Mouse (Mus musculus): ENCODE results near the gene Dhps. TPM values are rescaled to one million over a fixed set of nuclear protein-coding genes. Genes with fewer than 3 reads are reported as not detected.

The Dhps gene
- polyA plus RNA-seq (2015; fragmentation: Illumina TruSeq; extraction: RNeasy Lipid Tissue Mini Kit (QIAGEN cat#74804); ENCODE audit: low read depth, low replicate concordance), result 80.6 TPM

GRCm38 (mm10) chr8:85071514-85072281, at the start of gene Dhps:
Gene Dhps (plus strand): TSS chr8:85071757.

DNA sequence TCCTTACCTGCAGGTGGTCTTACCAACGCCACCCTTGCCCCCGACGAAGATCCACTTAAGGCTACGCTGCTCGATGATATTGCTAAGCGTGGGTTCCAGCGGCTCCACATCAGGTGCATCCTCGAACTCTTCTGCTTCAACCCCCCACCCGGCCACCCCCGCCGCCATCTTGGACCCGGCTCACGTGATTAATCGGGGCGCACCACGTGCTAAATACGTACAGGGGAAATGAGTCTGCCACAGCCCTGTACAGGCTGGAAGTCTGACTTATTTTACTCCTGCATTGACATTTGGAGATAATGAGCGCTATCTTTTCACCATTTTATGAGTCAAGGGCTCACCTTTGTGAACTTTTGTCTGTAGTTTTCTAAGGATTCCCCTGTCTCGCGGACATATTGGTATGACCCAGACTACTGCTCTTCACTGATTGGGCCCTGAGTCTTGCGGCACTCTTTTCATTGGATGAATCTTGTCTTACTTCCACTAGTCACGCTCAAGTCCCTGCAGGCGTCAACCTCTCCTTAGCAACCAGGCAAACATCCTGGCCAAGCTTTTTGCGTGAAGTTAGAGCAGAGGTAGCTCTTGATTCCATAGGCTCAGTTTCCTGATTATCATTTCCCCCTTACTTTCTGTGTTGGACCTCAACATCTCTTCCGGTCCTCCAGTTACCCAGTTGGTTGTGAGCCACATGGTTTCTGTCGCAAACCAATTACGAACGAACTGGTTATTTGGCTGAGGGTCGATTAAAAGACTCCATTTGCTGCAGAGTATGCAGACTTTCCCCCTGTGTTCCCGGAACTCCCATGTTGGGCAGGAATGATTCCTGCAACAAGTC, 46.2 kb upstream of the Dhps start, which contains the start of gene Asna1:
Gene Asna1 (minus strand): TSS at position 184 of the 835 bp plus-strand sequence.

DNA sequence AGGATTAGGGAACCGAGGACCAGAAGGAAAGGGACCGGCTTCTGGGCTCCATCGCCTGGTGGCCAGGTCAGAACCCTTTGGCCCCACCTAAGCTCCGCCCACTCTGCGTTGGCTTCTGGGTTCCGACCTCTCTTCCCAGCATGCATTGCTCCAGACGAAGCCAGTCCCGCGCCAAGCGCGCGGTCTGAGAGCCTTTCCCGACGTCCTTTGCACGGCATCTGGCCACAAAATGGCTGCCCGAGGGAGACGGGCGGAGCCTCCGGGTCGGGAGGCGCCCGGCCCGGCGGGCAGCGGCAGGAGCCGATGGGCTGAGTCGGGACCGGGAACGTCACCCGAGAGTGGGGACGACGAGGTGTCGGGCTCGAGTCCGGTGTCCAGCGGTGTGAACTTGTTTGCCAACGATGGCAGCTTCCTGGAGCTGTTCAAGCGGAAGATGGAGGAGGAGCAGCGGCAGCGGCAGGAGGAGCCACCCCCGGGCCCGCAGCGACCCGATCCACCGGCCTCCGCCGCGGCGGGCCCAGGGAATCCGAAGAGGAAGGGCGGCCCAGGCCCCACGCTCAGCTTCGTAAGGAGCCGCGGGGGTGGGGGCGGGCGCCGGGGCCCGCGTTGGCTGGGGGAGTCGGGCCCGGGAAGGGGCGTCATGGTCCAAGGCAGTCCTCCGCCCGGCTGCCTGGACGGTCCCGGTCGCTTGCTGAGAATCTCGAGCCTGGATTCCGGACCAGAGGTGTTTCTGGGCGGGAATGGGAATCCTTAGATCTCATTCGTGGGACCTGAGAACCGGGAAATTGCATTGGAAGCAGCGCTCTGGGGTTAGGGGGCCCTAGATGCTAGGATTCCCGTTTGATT, 44.7 kb upstream of the Dhps start, which contains the start of gene Trir:
Gene Trir (plus strand): TSS at position 154 of the 846 bp plus-strand sequence.

DNA sequence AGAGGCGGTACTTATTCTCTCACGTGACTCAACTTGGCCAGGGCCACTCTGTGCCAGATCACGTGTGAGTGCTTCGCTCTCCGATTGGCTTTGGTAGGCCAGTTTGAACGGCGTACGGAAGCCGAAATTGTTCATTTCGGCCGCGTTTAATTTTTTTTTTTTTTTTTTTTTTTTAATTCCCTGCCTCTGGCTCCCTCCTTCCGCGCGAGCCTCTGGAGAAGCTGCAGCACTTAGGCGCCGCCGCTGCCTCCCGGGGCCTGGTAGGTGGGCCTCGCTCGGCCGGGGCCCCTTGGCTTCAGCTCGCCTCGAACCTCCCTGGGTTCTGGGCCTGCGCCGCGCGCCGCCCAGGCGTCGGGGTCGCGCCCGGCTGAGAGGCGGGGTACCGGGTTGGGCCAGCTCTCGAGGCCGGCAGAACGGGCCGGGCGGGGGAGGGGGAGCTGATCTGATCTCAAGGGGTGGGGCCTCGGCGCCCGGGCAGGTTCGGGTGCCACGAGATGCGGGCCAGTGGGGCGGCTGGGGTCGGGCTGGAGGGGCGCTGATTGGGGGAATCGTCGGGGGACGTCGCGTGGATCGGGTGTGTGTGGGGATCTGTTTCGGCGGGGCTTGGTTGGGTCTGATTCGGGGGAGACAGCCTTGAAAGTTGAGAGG, 34.7 kb upstream of the Dhps start, which contains the start of gene Tnpo2:
Gene Tnpo2 (plus strand): TSS at position 198 of the 648 bp plus-strand sequence.

GRCm38 (mm10) chr8:85059879-85060616, 11.5 kb upstream of the Dhps start, which contains the start of gene Fbxw9:
Gene Fbxw9 (plus strand): TSS chr8:85060055.

GRCm38 (mm10) chr8:85067982-85068381, 3.6 kb upstream of the Dhps start, which contains the start of gene Gm5741:
Gene Gm5741 (minus strand): TSS chr8:85067982.

GRCm38 (mm10) chr8:85080532-85081215, 9.1 kb downstream of the Dhps start, which contains the start of gene Wdr83os:
Gene Wdr83os (plus strand): TSS chr8:85080740.

DNA sequence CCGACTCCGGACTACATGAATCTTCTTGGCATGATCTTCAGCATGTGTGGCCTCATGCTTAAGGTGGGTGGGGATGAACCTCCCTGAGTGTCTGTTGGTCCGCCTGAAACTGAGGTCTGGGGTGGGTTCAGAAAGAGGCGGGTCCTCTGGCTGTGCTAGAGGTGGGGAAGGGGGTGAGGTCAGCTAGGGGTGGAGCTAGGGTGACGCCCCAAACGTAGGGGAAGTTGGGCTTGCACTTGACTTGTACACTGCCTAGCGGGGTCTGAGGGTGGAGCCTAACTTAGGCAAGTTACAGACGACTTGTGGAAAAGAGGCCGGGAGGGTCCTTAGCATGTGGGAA, 9.6 kb downstream of the Dhps start, which contains the start of gene Wdr83:
Gene Wdr83 (minus strand): TSS at position 91 of the 340 bp plus-strand sequence.

GRCm38 (mm10) chr8:85083108-85083813, 11.7 kb downstream of the Dhps start, which contains the start of gene Man2b1:
Gene Man2b1 (plus strand): TSS chr8:85083270.

GRCm38 (mm10) chr8:85122995-85123394, 51.4 kb downstream of the Dhps start, which contains the start of gene Zfp791:
Gene Zfp791 (minus strand): TSS chr8:85123095.

Other genes with a start within 250 kb of the Dhps start
- gene Dand5, start 248.9 kb upstream of the Dhps start, polyA plus RNA-seq (2015; fragmentation: Illumina TruSeq; extraction: RNeasy Lipid Tissue Mini Kit (QIAGEN cat#74804); ENCODE audit: low read depth, low replicate concordance), result 16.9 TPM
- gene Gadd45gip1, start 240.2 kb upstream of the Dhps start, polyA plus RNA-seq (2015; fragmentation: Illumina TruSeq; extraction: RNeasy Lipid Tissue Mini Kit (QIAGEN cat#74804); ENCODE audit: low read depth, low replicate concordance), result 31.0 TPM
- gene Rad23a, start 231.1 kb upstream of the Dhps start, polyA plus RNA-seq (2015; fragmentation: Illumina TruSeq; extraction: RNeasy Lipid Tissue Mini Kit (QIAGEN cat#74804); ENCODE audit: low read depth, low replicate concordance), result 79.6 TPM
- gene Calr, start 224.8 kb upstream of the Dhps start, polyA plus RNA-seq (2015; fragmentation: Illumina TruSeq; extraction: RNeasy Lipid Tissue Mini Kit (QIAGEN cat#74804); ENCODE audit: low read depth, low replicate concordance), result 635 TPM
- gene Farsa, start 214.8 kb upstream of the Dhps start, polyA plus RNA-seq (2015; fragmentation: Illumina TruSeq; extraction: RNeasy Lipid Tissue Mini Kit (QIAGEN cat#74804); ENCODE audit: low read depth, low replicate concordance), result 39.4 TPM
- gene Syce2, start 199.6 kb upstream of the Dhps start, polyA plus RNA-seq (2015; fragmentation: Illumina TruSeq; extraction: RNeasy Lipid Tissue Mini Kit (QIAGEN cat#74804); ENCODE audit: low read depth, low replicate concordance), result 5.3 TPM
- 39.4 TPM for gene Gcdh, start 177.8 kb upstream of the Dhps start, polyA plus RNA-seq (2015; fragmentation: Illumina TruSeq; extraction: RNeasy Lipid Tissue Mini Kit (QIAGEN cat#74804); ENCODE audit: low read depth, low replicate concordance)
- not detected for gene Klf1, start 169.8 kb upstream of the Dhps start, polyA plus RNA-seq (2015; fragmentation: Illumina TruSeq; extraction: RNeasy Lipid Tissue Mini Kit (QIAGEN cat#74804); ENCODE audit: low read depth, low replicate concordance)
- gene Dnase2a, start 163.2 kb upstream of the Dhps start, polyA plus RNA-seq (2015; fragmentation: Illumina TruSeq; extraction: RNeasy Lipid Tissue Mini Kit (QIAGEN cat#74804); ENCODE audit: low read depth, low replicate concordance), result 5.7 TPM
- 44.7 TPM for gene Mast1, start 134.4 kb upstream of the Dhps start, polyA plus RNA-seq (2015; fragmentation: Illumina TruSeq; extraction: RNeasy Lipid Tissue Mini Kit (QIAGEN cat#74804); ENCODE audit: low read depth, low replicate concordance)
- gene Rtbdn, start 124.8 kb upstream of the Dhps start, polyA plus RNA-seq (2015; fragmentation: Illumina TruSeq; extraction: RNeasy Lipid Tissue Mini Kit (QIAGEN cat#74804); ENCODE audit: low read depth, low replicate concordance), result 1.1 TPM
- not detected for gene Gm49661, start 102.3 kb upstream of the Dhps start, polyA plus RNA-seq (2015; fragmentation: Illumina TruSeq; extraction: RNeasy Lipid Tissue Mini Kit (QIAGEN cat#74804); ENCODE audit: low read depth, low replicate concordance)
- 473 TPM for gene Prdx2, start 102.2 kb upstream of the Dhps start, polyA plus RNA-seq (2015; fragmentation: Illumina TruSeq; extraction: RNeasy Lipid Tissue Mini Kit (QIAGEN cat#74804); ENCODE audit: low read depth, low replicate concordance)
- 42.3 TPM for gene Rnaseh2a, start 102.0 kb upstream of the Dhps start, polyA plus RNA-seq (2015; fragmentation: Illumina TruSeq; extraction: RNeasy Lipid Tissue Mini Kit (QIAGEN cat#74804); ENCODE audit: low read depth, low replicate concordance)
- 57.7 TPM for gene Junb, start 93.0 kb upstream of the Dhps start, polyA plus RNA-seq (2015; fragmentation: Illumina TruSeq; extraction: RNeasy Lipid Tissue Mini Kit (QIAGEN cat#74804); ENCODE audit: low read depth, low replicate concordance)
- gene Hook2, start 81.2 kb upstream of the Dhps start, polyA plus RNA-seq (2015; fragmentation: Illumina TruSeq; extraction: RNeasy Lipid Tissue Mini Kit (QIAGEN cat#74804); ENCODE audit: low read depth, low replicate concordance), result 10.3 TPM
- not detected for gene Best2, start 57.2 kb upstream of the Dhps start, polyA plus RNA-seq (2015; fragmentation: Illumina TruSeq; extraction: RNeasy Lipid Tissue Mini Kit (QIAGEN cat#74804); ENCODE audit: low read depth, low replicate concordance)
- gene Asna1, start 46.5 kb upstream of the Dhps start, polyA plus RNA-seq (2015; fragmentation: Illumina TruSeq; extraction: RNeasy Lipid Tissue Mini Kit (QIAGEN cat#74804); ENCODE audit: low read depth, low replicate concordance), result 210 TPM
- 98.7 TPM for gene Trir, start 44.9 kb upstream of the Dhps start, polyA plus RNA-seq (2015; fragmentation: Illumina TruSeq; extraction: RNeasy Lipid Tissue Mini Kit (QIAGEN cat#74804); ENCODE audit: low read depth, low replicate concordance)
- 86.8 TPM for gene Tnpo2, start 34.8 kb upstream of the Dhps start, polyA plus RNA-seq (2015; fragmentation: Illumina TruSeq; extraction: RNeasy Lipid Tissue Mini Kit (QIAGEN cat#74804); ENCODE audit: low read depth, low replicate concordance)
- gene Fbxw9, start 11.7 kb upstream of the Dhps start, polyA plus RNA-seq (2015; fragmentation: Illumina TruSeq; extraction: RNeasy Lipid Tissue Mini Kit (QIAGEN cat#74804); ENCODE audit: low read depth, low replicate concordance), result 19.6 TPM
- 7.4 TPM for gene Gm5741, start 3.8 kb upstream of the Dhps start, polyA plus RNA-seq (2015; fragmentation: Illumina TruSeq; extraction: RNeasy Lipid Tissue Mini Kit (QIAGEN cat#74804); ENCODE audit: low read depth, low replicate concordance)
- gene Wdr83os, start 9.0 kb downstream of the Dhps start, polyA plus RNA-seq (2015; fragmentation: Illumina TruSeq; extraction: RNeasy Lipid Tissue Mini Kit (QIAGEN cat#74804); ENCODE audit: low read depth, low replicate concordance), result 86.9 TPM
- gene Wdr83, start 9.5 kb downstream of the Dhps start, polyA plus RNA-seq (2015; fragmentation: Illumina TruSeq; extraction: RNeasy Lipid Tissue Mini Kit (QIAGEN cat#74804); ENCODE audit: low read depth, low replicate concordance), result 34.9 TPM
- gene Man2b1, start 11.5 kb downstream of the Dhps start, polyA plus RNA-seq (2015; fragmentation: Illumina TruSeq; extraction: RNeasy Lipid Tissue Mini Kit (QIAGEN cat#74804); ENCODE audit: low read depth, low replicate concordance), result 29.5 TPM
- 6.6 TPM for gene Zfp791, start 51.3 kb downstream of the Dhps start, polyA plus RNA-seq (2015; fragmentation: Illumina TruSeq; extraction: RNeasy Lipid Tissue Mini Kit (QIAGEN cat#74804); ENCODE audit: low read depth, low replicate concordance)
- not detected for gene Cks1brt, start 80.2 kb downstream of the Dhps start, polyA plus RNA-seq (2015; fragmentation: Illumina TruSeq; extraction: RNeasy Lipid Tissue Mini Kit (QIAGEN cat#74804); ENCODE audit: low read depth, low replicate concordance)
- gene Olfr371, start 154.2 kb downstream of the Dhps start, polyA plus RNA-seq (2015; fragmentation: Illumina TruSeq; extraction: RNeasy Lipid Tissue Mini Kit (QIAGEN cat#74804); ENCODE audit: low read depth, low replicate concordance), result not detected
- 45.2 TPM for gene Orc6, start 227.9 kb downstream of the Dhps start, polyA plus RNA-seq (2015; fragmentation: Illumina TruSeq; extraction: RNeasy Lipid Tissue Mini Kit (QIAGEN cat#74804); ENCODE audit: low read depth, low replicate concordance)
- gene Vps35, start 228.0 kb downstream of the Dhps start, polyA plus RNA-seq (2015; fragmentation: Illumina TruSeq; extraction: RNeasy Lipid Tissue Mini Kit (QIAGEN cat#74804); ENCODE audit: low read depth, low replicate concordance), result 169 TPM